Mouse (Mus musculus) ovary, postnatal 36 days (tissue): ENCODE data around the gene St7.
"Not testable (repeated sequence)": the region's sequence is repeated elsewhere in the genome, so short reads cannot be mapped to it uniquely, and the experiment has no call there.

Experiments used
- DNase-seq: peaks from one replicate; pipeline ENCODE4 v3.0.0; 2022; ENCODE audit warnings: low spot score, mixed read lengths

St7 gene

DNA sequence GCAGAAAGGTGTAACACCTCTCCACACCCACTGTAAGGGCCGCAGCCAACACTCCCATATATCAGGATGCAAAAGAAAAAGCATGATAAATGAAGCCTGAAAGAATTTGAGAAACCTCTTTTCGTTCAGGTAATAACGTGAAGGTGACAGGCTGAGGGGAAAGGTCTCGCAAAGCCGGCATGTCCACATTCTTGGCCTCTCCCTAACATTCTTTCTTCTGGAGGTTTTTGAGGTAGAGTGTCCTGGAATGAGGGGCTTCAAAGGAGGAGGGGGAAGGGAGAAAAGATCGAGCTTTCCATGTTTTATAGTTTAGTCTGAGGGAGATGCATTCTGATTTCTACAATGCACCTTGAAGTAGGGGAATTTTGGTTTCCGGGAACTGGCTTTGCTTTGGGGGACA lies at the start of gene St7:
Gene St7 (plus strand): TSS at position 287 of the 400 bp plus-strand sequence.
- DNase-seq, result no peak

DNA sequence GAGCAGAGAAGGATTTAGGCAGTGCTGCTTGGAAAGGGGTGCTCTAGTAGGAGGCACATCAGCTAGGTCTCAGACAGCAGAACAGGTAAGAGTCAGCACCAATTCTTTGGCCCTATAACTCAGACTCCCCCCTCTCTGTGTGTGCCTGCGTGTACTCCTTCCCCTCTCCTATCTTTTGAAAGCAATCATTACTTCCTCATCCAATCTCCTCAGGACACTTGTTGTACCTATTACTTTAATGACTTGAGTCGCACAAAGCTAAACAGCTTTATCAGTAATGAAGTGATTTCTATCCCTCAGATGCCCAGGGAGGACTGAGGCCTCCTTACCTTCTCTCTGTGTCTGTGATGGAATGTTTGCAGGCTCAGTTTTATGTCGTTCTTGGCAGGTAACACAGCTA lies 46.6 kb upstream of the St7 start:
- no peak for DNase-seq

DNA sequence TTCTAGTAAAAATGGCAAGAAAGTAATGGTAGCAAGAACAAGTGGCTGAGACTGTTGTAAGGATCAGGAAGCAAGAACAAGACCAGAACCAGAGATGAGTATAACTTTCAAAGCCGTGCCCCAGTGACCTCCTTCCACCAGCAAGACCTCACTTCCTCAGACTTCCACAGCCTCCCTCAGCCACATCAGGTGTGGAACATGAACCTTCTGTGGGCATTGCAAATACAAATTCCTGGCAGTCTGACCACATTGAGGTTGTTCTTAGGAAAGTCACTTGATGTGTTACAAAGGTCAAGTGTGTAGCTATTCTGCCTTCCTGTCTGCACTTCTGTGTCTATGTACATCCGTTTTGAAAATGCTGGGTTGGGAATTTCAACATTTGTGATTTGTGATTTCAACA lies 40.6 kb upstream of the St7 start:
- no peak for DNase-seq

DNA sequence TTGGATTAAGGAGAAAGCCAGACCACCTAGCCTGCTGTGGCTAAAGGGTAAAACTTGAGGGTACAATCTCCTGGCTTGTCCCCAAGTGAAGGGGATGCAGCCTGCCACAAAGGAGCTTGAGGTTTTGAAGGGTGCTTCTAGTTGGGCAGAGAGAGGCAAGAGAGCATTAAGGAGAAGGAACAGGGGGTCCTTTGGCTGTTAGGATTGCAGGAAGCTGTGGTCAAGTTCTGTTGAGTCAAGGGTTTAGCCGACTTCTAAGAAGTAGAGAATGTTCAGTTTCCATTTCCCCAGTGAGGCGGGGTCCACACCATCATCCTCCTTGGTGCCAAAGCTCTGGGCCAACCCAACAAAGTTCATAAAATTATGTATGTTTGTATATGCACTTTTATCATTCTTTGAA lies 37.7 kb upstream of the St7 start:
- DNase-seq, result no peak

DNA sequence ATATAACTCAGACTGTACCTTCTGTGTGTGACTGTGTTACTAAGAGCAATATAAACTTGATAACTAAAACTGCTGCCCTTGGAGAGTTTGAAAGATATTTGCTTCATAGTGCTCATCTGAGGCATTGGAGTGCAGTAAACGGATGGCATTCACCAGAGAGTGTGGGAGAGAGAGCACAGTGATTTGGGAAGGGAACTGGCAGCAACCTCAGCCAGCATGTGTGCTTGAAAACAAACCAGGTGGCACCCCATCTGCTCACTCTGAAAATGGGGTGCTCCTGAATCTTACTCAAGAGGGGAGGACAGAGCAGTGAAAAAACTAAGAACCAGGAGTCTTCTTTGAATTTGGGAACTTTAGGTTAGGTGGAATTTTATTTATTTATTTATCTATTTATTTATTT lies 35.4 kb upstream of the St7 start:
- no peak for DNase-seq

DNA sequence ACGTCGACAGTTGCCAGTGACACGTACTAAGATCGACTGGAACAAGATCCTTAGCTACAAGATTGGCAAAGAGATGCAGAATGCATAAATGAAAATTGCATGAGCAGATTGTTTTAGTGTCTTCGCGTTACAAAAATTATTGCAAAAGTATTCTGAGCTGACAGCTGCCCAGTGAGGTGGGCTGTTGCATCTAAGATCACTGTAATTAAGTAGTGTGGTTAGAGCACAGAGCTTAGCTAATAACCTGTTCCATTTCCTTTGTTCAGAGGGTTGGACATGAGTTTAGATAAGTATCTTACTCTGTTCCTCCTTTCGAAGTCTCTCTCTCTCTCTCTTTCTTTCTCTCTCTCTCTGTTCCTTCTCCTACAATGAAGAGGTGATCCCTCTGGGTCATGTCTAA lies 27.4 kb upstream of the St7 start:
- no peak for DNase-seq

DNA sequence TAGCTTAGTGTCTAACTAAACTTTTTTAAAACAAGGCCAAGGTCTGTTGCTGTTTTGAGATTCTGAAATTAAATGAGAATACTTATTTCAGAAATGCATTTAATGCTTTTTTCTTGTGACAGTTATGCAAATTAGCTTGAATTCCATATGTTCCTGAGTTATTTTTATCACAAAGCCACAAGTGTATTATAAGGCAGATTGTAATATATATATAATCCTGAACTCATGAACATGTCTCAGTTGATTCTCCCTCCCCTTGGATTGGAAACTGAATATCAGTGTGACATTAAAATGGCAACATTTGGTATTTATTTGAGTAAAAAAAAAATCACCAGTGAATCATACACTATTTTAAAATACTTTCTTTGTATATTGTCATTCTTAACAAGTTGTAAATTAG lies 26.7 kb upstream of the St7 start:
- no peak for DNase-seq

DNA sequence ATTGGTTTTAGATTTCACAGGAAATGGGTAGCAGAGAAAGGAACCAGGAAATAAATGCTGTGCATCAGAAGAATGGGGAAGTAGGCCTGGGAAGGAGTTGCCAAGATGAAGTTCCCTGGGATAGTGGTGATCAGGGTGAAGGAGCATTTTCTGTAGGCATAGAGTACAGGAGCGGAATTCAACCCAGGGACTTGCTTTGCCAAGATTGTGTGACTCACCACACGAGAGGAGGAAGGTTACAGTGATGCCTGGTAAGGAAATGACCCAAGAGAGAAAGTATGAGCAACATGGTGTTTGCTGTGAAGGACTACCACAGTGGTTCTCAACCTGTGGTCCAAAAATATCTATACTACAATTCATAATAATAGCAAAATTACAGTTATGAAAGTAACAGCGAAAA lies 24.9 kb upstream of the St7 start:
- DNase-seq, result no peak

DNA sequence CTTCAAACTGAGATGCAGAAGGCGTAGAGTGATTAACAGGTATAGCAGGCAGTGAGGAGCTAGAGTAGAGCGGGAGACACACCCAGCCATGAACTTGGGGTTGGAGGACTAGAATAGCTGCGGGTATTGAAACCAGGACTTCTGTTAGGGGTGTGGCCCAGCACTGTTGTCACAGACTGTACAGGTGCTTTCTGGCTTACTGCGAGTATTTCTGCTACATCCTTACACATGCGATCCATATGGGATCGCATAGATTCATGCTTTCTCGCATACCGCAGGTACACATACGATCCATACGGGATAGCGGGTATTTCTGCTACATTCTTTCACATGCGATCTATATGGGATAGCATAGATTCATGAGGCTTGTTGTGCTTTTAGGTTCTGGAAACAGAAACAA lies 24.4 kb upstream of the St7 start:
- no peak for DNase-seq

DNA sequence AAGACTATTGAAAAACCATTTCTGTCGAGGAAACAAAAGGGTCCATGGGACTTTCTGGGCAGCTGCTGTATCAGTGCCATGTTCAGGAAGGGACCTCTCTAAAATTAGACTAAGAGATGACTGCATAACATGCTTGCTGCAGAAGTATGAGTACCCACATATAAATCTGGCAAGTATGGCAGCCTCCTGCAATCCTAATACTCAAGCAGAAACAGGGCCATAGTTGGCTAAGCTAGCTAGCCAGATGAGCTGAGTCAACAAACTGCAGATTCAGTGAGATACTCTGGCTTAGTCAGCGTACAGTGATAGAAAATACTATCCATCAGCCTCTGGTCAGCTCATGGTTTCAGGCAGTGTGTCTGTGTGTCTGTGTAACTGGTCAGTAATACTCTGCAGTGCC lies 22.9 kb upstream of the St7 start:
- DNase-seq, result no peak

DNA sequence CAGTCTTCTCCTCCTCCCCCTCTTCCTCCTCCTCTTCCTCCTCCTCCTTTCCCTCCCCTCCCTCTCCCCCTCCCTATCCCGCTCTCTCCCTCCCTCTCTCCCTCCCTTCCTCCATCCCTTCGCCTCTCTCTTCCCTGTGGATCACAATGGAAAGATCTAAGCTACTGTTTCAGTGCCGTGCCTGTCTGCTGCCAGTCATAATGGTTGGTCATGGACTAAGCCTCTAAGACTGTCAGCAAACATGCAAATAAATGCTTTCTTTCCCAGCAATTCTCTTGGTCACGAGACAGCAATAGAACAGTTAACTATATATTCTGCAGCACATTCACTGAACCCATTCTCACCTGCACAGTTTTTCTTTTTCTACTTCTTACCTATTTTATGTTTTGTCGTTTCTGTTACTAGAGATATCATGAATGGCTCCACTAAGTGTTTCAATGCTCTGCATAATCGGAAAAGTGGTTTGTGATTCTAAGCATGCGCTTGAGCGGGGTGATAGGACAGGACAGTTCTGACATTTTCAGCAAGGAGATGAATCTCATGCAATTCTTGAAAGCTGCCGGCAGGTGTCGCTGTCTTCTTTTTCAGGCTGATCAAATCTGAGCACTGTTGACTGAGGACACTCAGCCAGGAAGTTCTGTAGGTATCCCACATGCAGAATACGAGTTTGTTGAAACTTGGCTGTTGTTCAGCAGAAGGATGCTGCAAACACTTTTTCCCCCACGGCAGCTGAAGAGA lies 17.5 kb upstream of the St7 start:
- DNase-seq, result peak; percentile 51

DNA sequence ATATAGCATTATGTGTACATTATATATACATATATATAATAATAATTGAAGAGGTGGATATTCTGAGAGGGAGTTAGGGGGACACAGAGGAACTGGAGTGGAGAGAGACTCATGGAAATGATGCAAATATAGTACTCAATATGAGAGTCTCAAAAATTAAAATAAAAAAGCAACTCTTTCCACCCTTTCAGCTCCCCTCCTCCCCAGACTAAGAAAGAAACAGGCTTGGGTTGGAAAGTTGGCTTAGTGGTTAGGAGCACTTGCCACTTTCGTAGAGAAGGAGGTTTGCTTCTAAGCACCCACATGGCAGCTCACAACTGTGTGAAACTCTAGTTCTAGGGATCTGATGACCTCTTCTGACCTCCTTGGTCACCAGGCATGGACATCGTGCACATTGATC lies 15.7 kb upstream of the St7 start:
- no peak for DNase-seq

DNA sequence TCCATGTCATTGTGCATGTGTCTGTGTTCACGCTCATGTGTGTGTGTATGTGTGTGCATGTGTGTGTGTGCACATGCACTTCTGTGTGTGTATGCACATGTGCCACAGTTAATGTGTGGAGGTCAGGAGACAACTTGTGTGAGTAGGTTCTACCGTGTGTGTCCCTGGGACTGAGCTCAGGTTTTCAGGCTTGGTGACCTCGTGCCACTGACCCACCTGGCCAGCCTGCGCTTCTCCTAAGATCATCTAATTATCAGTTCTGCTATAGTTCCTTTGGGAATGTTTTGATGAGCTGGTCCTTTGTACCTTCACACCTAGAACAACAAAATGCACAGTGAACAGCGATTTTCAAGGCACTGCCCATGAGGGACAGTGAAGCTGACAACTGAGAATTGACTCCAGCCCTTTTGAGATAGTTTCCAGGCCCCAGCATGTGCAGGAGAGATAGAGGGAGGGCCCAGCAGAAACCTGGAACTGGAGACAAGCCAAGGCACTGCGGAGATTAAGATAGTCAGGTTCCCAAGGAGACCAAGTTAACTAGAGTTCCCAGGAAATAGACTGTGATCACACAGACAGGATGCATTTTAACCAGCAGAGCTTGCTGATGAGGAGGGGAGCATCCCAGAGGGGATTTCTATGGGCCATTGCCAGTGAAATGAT lies 12.3 kb upstream of the St7 start:
- DNase-seq, result no peak

DNA sequence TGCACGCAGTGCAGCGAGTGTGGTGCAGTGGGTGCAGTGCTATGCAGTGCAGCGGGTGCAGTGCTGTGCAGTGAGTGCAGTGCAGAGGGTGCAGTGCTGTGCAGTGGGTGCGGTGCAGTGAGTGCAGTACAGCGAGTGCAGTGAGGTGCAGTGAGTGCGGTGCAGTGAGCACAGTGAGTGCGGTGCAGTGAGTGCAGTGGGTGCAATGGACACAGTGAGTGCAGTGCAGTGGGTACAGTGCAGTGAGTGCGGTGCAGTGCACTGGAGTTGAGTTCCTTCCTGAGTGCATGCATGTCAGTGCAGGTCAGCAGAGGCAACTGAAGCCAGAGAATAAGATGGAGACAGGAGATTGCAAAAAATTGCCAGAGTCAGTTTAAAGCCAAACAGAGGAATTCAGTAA lies 10.9 kb upstream of the St7 start:
- no peak for DNase-seq

DNA sequence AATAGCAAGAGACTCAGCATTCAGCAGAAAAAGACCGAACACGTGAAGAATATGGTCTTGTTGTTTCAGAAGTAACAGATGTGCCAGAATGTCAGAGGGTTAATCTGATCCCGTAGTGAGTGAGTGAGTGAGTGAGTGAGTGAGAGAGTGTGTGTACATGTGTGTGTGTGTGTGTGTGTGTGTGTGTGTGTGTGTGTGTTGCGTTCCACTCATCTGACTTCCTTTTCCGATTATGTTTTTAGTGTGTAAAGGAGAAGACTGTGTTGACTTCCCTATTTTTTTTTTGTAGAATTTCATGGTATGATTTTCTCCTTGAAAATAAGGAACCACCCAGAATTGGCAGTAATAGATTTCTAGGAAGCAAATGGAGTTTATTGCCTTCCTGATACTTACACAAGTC lies 4.1 kb upstream of the St7 start:
- no peak for DNase-seq

DNA sequence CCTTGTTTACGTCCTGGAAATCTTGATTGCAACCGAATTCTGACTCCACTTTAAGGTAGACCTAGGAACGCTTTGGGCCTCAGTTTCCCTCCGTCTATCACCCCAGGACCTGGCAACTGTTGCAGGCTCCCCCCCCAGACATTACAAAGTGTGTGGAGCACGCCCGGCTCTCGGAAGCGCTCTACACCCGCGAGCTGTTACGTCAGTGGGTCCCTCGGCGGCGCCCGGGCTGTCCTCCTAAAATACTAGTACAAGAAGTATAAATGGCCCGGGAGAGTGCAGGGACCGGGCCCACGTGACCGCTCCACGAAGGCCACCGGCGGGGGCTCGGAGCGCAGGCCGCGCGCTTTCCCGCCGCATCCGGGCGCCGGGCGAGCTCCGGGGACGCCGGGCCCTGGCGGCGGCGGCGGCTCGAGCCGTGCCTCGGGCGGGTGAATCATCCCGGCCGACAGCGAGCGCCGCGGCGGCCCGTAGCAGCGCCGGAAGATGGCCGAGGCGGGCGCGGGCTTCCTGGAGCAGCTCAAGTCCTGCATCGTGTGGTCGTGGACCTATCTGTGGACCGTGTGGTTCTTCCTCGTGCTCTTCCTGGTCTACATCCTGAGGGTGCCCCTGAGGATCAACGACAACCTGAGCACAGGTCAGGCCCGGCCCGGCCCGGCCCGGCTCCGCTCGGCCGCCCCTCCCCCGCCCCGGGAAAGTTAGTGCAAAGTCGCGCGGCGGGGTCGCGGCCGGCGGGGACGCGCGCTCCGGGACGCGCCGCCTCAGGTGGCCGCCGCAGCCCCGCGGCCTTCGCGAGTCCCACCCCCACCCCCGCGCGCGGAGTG lies 1.2 kb downstream of the St7 start:
- DNase-seq, result peak; percentile 76

DNA sequence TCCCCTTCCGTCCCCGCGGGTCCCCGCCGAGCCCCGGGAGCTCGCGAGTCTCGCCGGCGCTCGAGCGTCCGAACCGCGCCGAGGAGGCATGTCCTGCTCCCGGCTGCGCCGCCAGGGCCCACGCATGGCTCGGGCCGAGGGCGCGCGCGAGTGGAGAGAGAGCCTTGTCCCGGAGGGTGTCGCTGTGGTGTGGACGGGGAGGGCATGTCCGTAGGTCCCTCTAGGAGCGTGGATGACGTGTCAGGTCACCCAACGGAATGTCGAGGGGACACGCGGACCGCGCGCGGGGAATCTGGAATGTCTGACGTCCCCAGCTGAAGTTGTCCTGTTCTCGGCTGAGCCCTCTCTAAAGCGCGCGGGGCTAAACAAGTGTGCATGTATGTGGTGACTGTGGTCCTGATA lies 1.8 kb downstream of the St7 start:
- DNase-seq, result peak; percentile 73

DNA sequence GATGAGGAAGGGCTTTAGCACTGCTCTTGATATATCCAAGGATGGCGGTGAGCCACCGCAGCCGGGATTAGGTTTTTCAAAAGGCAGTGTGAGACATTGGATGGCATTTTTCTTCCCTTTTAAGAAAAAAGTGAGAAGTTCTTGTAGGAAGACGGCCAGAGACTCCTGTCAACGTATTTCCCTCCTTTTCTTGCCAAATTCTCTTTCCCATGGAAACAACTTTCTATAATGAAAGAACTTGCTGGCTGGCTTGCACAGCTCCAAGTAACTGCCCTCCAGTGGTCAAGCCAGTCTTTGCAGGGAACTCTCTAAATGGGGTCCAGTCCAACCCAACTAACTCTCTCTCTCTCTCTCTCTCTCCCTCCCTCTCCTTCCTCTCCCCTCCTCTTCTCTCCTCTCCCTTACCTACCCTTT lies 3.6 kb downstream of the St7 start:
- DNase-seq, result peak; percentile 26

DNA sequence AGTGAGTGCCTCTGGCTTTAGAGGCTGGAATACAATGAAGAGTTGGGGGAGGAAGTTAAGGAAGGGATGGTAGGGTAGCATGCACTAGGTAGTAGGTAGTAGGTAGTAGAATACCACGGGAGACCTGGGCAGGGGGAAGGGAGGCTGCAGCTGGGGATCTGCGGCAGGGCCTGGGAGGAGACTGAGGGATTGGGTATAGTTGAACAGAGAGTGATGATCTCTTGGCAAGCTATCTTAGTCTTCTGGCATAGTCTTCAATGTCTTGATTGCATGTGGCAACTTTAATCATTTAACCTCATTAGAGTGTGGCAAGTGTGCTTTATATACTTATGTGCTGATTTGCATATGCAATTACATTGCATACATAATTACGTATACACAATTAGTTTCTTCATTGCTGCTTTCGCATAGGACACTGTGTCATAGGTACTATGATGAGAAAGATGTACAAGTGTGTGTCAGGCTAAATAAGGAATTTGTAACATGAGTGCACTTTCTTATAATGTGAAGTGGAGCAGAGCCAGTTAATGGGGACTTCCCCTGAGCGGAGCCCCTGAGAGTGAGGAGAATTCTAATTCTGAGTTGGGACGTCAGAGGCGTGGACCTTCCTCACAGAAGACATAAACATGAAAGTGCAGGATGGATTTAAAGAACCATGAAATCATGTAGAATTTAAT lies 8.3 kb downstream of the St7 start:
- no peak for DNase-seq

DNA sequence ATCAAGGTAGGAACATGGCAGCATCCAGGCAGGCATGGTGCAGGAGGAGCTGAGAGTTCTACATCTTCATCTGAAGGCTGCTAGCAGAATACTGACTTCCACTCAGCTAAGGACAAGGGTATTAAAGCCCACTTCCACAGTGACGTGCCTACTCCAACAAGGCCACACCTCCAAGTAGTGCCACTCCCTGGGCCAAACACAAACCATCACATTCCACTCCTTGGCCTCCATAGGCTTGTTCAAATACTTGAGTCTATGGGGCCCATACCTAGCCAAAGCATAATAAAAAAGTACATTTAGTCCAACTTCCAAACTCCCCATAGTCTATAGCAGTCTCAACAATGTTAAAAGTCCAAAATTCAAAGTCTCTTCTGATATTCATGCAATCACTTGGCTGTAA lies 11.3 kb downstream of the St7 start:
- DNase-seq, result not testable (repeated sequence)

DNA sequence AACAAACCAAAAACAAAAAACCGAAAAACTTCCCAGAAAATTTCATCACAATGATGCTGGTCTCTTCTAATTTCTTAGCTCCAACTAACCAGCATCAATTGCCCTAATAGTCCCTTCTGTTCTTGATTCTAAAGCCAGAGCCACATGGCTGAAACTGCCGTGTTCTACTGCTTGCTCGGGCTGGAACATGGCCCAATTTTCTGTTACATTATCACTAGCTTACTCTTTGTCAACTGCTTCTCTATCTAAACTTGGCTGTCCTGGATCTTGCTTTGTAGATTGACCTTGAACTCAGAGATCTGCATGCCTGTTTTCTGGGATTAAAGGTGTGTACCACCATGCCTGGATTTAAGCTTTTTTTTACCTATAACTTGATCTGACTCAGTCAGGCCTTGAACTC lies 13.2 kb downstream of the St7 start:
- DNase-seq, result no peak

DNA sequence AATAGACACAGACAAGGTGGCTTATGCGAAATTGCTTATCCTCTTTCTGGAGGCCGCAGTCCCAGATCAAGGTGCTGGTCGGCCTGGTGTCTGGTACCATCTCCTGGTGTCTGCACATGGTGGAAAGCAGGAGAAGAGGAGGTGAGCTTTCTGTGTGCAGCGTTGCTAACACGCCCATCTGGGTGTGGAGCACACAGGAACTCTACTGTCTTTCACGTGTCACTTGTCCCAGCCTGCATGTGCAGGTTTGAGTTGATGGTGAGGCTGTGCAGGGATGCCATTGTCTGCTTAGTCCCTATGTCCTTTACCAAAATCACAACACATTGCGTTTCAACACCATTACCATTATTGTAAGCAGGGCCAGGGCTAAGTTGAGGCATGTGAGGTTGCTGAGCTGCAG lies 26.2 kb downstream of the St7 start:
- DNase-seq, result no peak

DNA sequence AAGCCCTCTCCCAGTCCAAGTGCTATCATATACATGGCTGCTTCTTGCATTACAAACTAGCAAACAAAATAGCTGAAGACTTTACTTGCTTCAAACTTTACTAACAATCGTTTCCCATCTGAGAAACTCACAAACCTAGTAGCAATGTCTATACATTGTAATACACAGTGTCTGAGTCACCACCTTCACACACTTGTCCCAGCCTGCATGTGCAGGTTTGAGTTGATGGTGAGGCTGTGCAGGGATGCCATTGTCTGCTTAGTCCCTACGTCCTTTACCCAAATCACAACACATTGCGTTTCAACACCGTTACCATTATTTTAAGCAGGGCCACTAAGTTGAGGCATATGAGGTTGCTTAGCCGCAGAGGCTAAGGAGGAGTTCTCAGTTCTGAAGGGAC lies 26.7 kb downstream of the St7 start:
- no peak for DNase-seq
